Mouse (Mus musculus): ENCODE measurements at regions not wholly inside any gene's neighbourhood (a gene's known extent, or its start where the extent isn't known, plus 50 kb on each side); places are given as distances from the start of the nearest gene placed in this dataset.
"Not testable (repeated sequence)": the region's sequence is repeated elsewhere in the genome, so short reads cannot be mapped to it uniquely, and the experiment has no call there.

- H3K27ac ChIP-seq (ENCODE audit: low read depth, low read length) = no peak overlapping the region
- H3K36me3 ChIP-seq (ENCODE audit: insufficient read depth, low read length) = no peaks in the 10 kb centered on the region
- no peak overlapping the region for H3K9ac ChIP-seq (replicated peaks; ENCODE audit: low read length, poor library complexity, severe bottlenecking)
- TF ChIP-seq CTCF (IDR thresholded peaks at IDR 0.05) = no peak
- no peaks in the 10 kb centered on the region for H3K4me1 ChIP-seq (ENCODE audit: insufficient read depth, low read length)
- no peaks in the 10 kb centered on the region for H3K9me3 ChIP-seq (ENCODE audit: low read length)
- no peaks in the 10 kb centered on the region for H3K27me3 ChIP-seq (ENCODE audit: insufficient read depth, low read length)
- ATAC-seq (ENCODE audit: low FRiP score) (no peak), DNase-seq (ENCODE audit: low spot score) (peak; percentile 12)
- no peak overlapping the region for H3K4me3 ChIP-seq (ENCODE audit: low read depth, low read length)
- no peak overlapping the region for H3K4me2 ChIP-seq (ENCODE audit: low read depth, low read length, poor library complexity, severe bottlenecking)
- WGBS = 59% methylated on average over 6 of the region's 6 CpGs
Observed at GRCm38 (mm10) chr9:33629731-33630473, 855.8 kb upstream of the Kirrel3 start.

- Histone ChIP-seq H3K27me3 (ENCODE audit: insufficient read depth, low read length) (no peaks in the 10 kb centered on the region), H3K27ac (ENCODE audit: low read depth, low read length) (no peak overlapping the region), H3K36me3 (ENCODE audit: insufficient read depth, low read length) (no peaks in the 10 kb centered on the region), H3K4me1 (ENCODE audit: insufficient read depth, low read length) (no peaks in the 10 kb centered on the region), H3K4me3 (ENCODE audit: low read depth, low read length) (no peak overlapping the region), H3K9me3 (ENCODE audit: low read length) (no peaks in the 10 kb centered on the region), H3K9ac (replicated peaks; ENCODE audit: low read length, poor library complexity, severe bottlenecking) (no peak overlapping the region), H3K4me2 (ENCODE audit: low read depth, low read length, poor library complexity, severe bottlenecking) (no peak overlapping the region)
- ATAC-seq (ENCODE audit: low FRiP score) (no peak), DNase-seq (ENCODE audit: low spot score) (no peak)
- 81% methylated on average over 5 of the region's 5 CpGs for WGBS
- no peak for TF ChIP-seq CTCF (IDR thresholded peaks at IDR 0.05)
Observed at GRCm38 (mm10) chr9:33662978-33663377, 822.7 kb upstream of the Kirrel3 start.

- Histone ChIP-seq H3K4me3 (ENCODE audit: low read depth, low read length) (no peak overlapping the region), H3K36me3 (ENCODE audit: insufficient read depth, low read length) (no peaks in the 10 kb centered on the region), H3K4me2 (ENCODE audit: low read depth, low read length, poor library complexity, severe bottlenecking) (no peak overlapping the region), H3K27me3 (ENCODE audit: insufficient read depth, low read length) (no peaks in the 10 kb centered on the region), H3K4me1 (ENCODE audit: insufficient read depth, low read length) (no peaks in the 10 kb centered on the region), H3K9me3 (ENCODE audit: low read length) (no peaks in the 10 kb centered on the region), H3K27ac (ENCODE audit: low read depth, low read length) (no peak overlapping the region), H3K9ac (replicated peaks; ENCODE audit: low read length, poor library complexity, severe bottlenecking) (no peak overlapping the region)
- DNase-seq (ENCODE audit: low spot score) (peak; percentile 64), ATAC-seq (ENCODE audit: low FRiP score) (no peak)
- TF ChIP-seq CTCF (IDR thresholded peaks at IDR 0.05) = no peak
- 67% methylated on average over 1 of the region's 1 CpGs for WGBS
Observed at GRCm38 (mm10) chr9:33681129-33681528, 804.6 kb upstream of the Kirrel3 start.

GRCm38 (mm10) chr9:33691731-33692130, 794.0 kb upstream of the Kirrel3 start:
- Histone ChIP-seq H3K27ac (ENCODE audit: low read depth, low read length) (no peak overlapping the region), H3K36me3 (ENCODE audit: insufficient read depth, low read length) (no peaks in the 10 kb centered on the region), H3K27me3 (ENCODE audit: insufficient read depth, low read length) (no peaks in the 10 kb centered on the region), H3K4me2 (ENCODE audit: low read depth, low read length, poor library complexity, severe bottlenecking) (no peak overlapping the region), H3K9ac (replicated peaks; ENCODE audit: low read length, poor library complexity, severe bottlenecking) (no peak overlapping the region), H3K4me1 (ENCODE audit: insufficient read depth, low read length) (no peaks in the 10 kb centered on the region), H3K4me3 (ENCODE audit: low read depth, low read length) (no peak overlapping the region), H3K9me3 (ENCODE audit: low read length) (no peaks in the 10 kb centered on the region)
- 55% methylated on average over 4 of the region's 4 CpGs for WGBS
- no peak for ATAC-seq (ENCODE audit: low FRiP score)
- no peak for DNase-seq (ENCODE audit: low spot score)
- TF ChIP-seq CTCF (IDR thresholded peaks at IDR 0.05) = no peak

- Histone ChIP-seq H3K4me1 (ENCODE audit: insufficient read depth, low read length) (no peaks in the 10 kb centered on the region), H3K9ac (replicated peaks; ENCODE audit: low read length, poor library complexity, severe bottlenecking) (no peak overlapping the region), H3K27me3 (ENCODE audit: insufficient read depth, low read length) (no peaks in the 10 kb centered on the region), H3K4me2 (ENCODE audit: low read depth, low read length, poor library complexity, severe bottlenecking) (no peak overlapping the region), H3K9me3 (ENCODE audit: low read length) (no peaks in the 10 kb centered on the region), H3K36me3 (ENCODE audit: insufficient read depth, low read length) (no peaks in the 10 kb centered on the region), H3K27ac (ENCODE audit: low read depth, low read length) (no peak overlapping the region), H3K4me3 (ENCODE audit: low read depth, low read length) (no peak overlapping the region)
- WGBS = 82% methylated on average over 2 of the region's 2 CpGs
- ATAC-seq (ENCODE audit: low FRiP score) = no peak
- no peak for DNase-seq (ENCODE audit: low spot score)
- TF ChIP-seq CTCF (IDR thresholded peaks at IDR 0.05) = peak; percentile 62
Observed at GRCm38 (mm10) chr9:33717614-33718013, 768.1 kb upstream of the Kirrel3 start.

GRCm38 (mm10) chr9:33724811-33725210, 760.9 kb upstream of the Kirrel3 start:
- Histone ChIP-seq H3K9ac (replicated peaks; ENCODE audit: low read length, poor library complexity, severe bottlenecking) (no peak overlapping the region), H3K9me3 (ENCODE audit: low read length) (no peaks in the 10 kb centered on the region), H3K36me3 (ENCODE audit: insufficient read depth, low read length) (no peaks in the 10 kb centered on the region), H3K27ac (ENCODE audit: low read depth, low read length) (no peak overlapping the region), H3K27me3 (ENCODE audit: insufficient read depth, low read length) (no peaks in the 10 kb centered on the region), H3K4me3 (ENCODE audit: low read depth, low read length) (no peak overlapping the region), H3K4me1 (ENCODE audit: insufficient read depth, low read length) (no peaks in the 10 kb centered on the region), H3K4me2 (ENCODE audit: low read depth, low read length, poor library complexity, severe bottlenecking) (no peak overlapping the region)
- TF ChIP-seq CTCF (IDR thresholded peaks at IDR 0.05) = no peak
- ATAC-seq (ENCODE audit: low FRiP score) (no peak), DNase-seq (ENCODE audit: low spot score) (no peak)
- WGBS = 85% methylated on average over 1 of the region's 1 CpGs

- not testable (repeated sequence) for H3K4me3 ChIP-seq (ENCODE audit: low read depth, low read length); DNase-seq (ENCODE audit: low spot score); H3K36me3 ChIP-seq (ENCODE audit: insufficient read depth, low read length); H3K27me3 ChIP-seq (ENCODE audit: insufficient read depth, low read length); H3K9ac ChIP-seq (replicated peaks; ENCODE audit: low read length, poor library complexity, severe bottlenecking); ATAC-seq (ENCODE audit: low FRiP score); H3K27ac ChIP-seq (ENCODE audit: low read depth, low read length); H3K4me1 ChIP-seq (ENCODE audit: insufficient read depth, low read length); H3K4me2 ChIP-seq (ENCODE audit: low read depth, low read length, poor library complexity, severe bottlenecking); H3K9me3 ChIP-seq (ENCODE audit: low read length)
- 80% methylated on average over 18 of the region's 37 CpGs for WGBS
Observed at GRCm38 (mm10) chr9:33728058-33728457, 757.6 kb upstream of the Kirrel3 start.
